Mouse (Mus musculus) liver, embryonic 16.5 days (tissue): ENCODE data around the gene Tcp11l2. TPM values are rescaled to one million over a fixed set of nuclear protein-coding genes. Genes with fewer than 3 reads are reported as not detected.
A peak's percentile ranks its signal among the peaks of the same experiment; 100 is the strongest.

Experiments used
- ATAC-seq: fragments of 200-750 bp; cut with Nextera tagmentation; 2 replicates; pipeline ENCODE4 v1.8.0; 2017; ENCODE audit warnings: low read depth, mild to moderate bottlenecking, moderate number of reproducible peaks, moderate library complexity
- H3K27ac ChIP-seq: fragments of 300-500 bp; sonication (generic); 2 replicates; pipeline ENCODE4 v1.5.1; 2014; ENCODE audit warnings: mild to moderate bottlenecking, low read length
- H3K27me3 ChIP-seq: fragments of 300-500 bp; sonication (generic); 2 replicates; pipeline ENCODE4 v1.6.1; 2014; ENCODE audit warnings: low read depth, low read length, mixed read lengths; ENCODE audit not compliant: control insufficient read depth, insufficient read depth
- H3K36me3 ChIP-seq: fragments of 300-500 bp; sonication (generic); 2 replicates; pipeline ENCODE4 v1.6.1; 2014; ENCODE audit warnings: mild to moderate bottlenecking; ENCODE audit not compliant: control insufficient read depth, insufficient read depth
- H3K4me1 ChIP-seq: fragments of 300-500 bp; sonication (generic); 2 replicates; pipeline ENCODE4 v1.6.1; 2014; ENCODE audit warnings: low read depth, low read length, mixed read lengths; ENCODE audit not compliant: control insufficient read depth
- H3K4me2 ChIP-seq: fragments of 300-500 bp; sonication (generic); 2 replicates; pipeline ENCODE4 v1.6.1; 2014; ENCODE audit warnings: low read depth, low read length, mixed read lengths
- H3K4me3 ChIP-seq: fragments of 300-500 bp; sonication (generic); 2 replicates; pipeline ENCODE4 v1.5.1; 2014; ENCODE audit warnings: low read depth, mild to moderate bottlenecking, low read length
- H3K9ac ChIP-seq: fragments of 300-500 bp; sonication (generic); 2 replicates; pipeline ENCODE4 v1.6.1; 2014; ENCODE audit warnings: low read depth, low read length
- H3K9me3 ChIP-seq: fragments of 300-500 bp; sonication (generic); replicated peaks from 2 replicates; pipeline ENCODE4 v1.6.1; 2016; ENCODE audit warnings: low read length; ENCODE audit not compliant: control insufficient read depth
- WGBS: fragments of 180-500 bp; shearing (Covaris S2); extraction: QIAGEN DNeasy Blood & Tissue Kit; methylation state at CpG from one replicate; pipeline ENCODE4 v1.1.7; 2014; ENCODE audit not compliant: insufficient replicate concordance; 5-methylcytosine and 5-hydroxymethylcytosine counted together
- polyA plus RNA-seq: library from polyadenylated mRNA; unstranded; fragments of >200 nt; fragmentation: Nextera tagmentation; extraction: Ambion mirVana; gene quantifications from 2 replicates; pipeline ENCODE4 v1.2.1, GENCODE M21; 2015

The Tcp11l2 gene
- polyA plus RNA-seq, 1 experiment from 2014 or later = 85.6 TPM

DNA sequence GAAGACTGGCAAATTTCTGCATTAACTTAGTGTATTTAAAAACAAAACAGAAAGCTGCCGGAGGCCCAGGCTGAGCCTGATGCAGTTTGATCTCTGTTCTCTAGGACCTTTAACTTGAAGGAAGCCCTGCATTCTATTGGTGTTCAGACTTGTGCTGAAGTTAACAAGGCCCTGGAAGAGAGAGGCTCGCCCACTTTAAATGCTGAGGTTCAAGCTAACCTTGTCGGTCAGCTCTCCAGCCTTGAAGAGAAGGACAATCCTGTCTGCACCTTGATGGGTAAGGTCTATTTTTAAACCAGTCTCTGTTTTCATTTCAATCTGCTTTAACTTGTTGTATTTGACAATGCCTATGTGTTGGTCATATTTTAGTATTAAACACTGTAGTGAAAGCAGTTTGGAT, 31.9 kb downstream of the Tcp11l2 start:
- 72% methylated on average over 3 of the region's 3 CpGs for WGBS
- no peak overlapping the region for H3K4me3 ChIP-seq
- no peaks in the 10 kb centered on the region for H3K27me3 ChIP-seq
- H3K36me3 ChIP-seq = peaks cover 7% of the 10 kb centered on the region
- H3K4me2 ChIP-seq = no peak overlapping the region
- ATAC-seq = no peak
- H3K27ac ChIP-seq = no peak overlapping the region
- H3K9ac ChIP-seq = no peak overlapping the region
- no peaks in the 10 kb centered on the region for H3K4me1 ChIP-seq
- H3K9me3 ChIP-seq = no peaks in the 10 kb centered on the region

DNA sequence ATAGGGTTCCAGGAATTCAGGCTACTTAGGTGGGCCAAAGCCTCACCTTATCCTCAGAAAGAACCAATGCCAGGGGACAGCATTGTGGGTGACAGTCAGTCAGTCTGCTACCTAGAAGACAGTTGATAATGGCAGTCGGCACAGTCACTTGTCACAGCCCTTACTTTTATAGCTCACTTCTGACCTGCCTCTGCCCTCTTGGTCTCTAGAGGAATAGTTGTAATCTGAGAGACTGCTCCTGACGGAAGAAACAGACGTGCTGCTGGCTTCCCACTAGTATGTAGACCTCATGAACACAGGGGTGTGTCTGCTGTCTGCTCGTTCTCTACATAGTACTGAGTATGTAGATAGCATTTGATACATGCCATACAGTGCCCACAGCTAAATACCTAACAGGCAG, 33.9 kb downstream of the Tcp11l2 start:
- H3K9me3 ChIP-seq = no peaks in the 10 kb centered on the region
- no peak overlapping the region for H3K27ac ChIP-seq
- no peaks in the 10 kb centered on the region for H3K27me3 ChIP-seq
- no peak for ATAC-seq
- no peak overlapping the region for H3K4me2 ChIP-seq
- no peaks in the 10 kb centered on the region; the same call in 1 of the 2 replicates for H3K4me1 ChIP-seq
- no peak overlapping the region for H3K9ac ChIP-seq
- 65% methylated on average over 4 of the region's 4 CpGs for WGBS
- H3K4me3 ChIP-seq = no peak overlapping the region
- peaks cover 4% of the 10 kb centered on the region for H3K36me3 ChIP-seq

DNA sequence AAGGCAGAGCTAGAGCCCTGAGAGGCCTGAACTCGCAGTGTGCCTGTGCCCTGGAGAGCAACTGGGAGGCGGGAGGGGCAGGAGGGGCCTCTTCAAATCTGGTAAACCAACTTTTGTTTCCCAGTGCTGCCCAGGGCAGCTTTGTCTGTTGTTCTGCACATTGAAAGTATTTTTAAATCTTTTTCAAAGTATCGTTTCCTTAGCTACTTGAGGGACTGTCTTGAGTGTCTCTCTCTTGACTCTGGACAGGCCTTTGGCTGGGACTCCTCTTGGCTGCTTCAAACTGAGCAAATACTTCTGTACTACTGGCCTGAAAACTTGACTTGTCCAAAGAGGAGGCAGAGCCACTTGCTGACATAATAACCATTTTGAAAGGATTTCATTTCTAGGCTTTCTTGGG, 34.4 kb downstream of the Tcp11l2 start:
- no peaks in the 10 kb centered on the region for H3K27me3 ChIP-seq
- ATAC-seq = no peak
- H3K27ac ChIP-seq = no peak overlapping the region
- no peaks in the 10 kb centered on the region for H3K9me3 ChIP-seq
- no peak overlapping the region for H3K9ac ChIP-seq
- H3K4me1 ChIP-seq = no peaks in the 10 kb centered on the region; the same call in 1 of the 2 replicates
- WGBS = 70% methylated on average over 3 of the region's 3 CpGs
- H3K36me3 ChIP-seq = peaks cover 4% of the 10 kb centered on the region
- no peak overlapping the region for H3K4me2 ChIP-seq
- H3K4me3 ChIP-seq = no peak overlapping the region

DNA sequence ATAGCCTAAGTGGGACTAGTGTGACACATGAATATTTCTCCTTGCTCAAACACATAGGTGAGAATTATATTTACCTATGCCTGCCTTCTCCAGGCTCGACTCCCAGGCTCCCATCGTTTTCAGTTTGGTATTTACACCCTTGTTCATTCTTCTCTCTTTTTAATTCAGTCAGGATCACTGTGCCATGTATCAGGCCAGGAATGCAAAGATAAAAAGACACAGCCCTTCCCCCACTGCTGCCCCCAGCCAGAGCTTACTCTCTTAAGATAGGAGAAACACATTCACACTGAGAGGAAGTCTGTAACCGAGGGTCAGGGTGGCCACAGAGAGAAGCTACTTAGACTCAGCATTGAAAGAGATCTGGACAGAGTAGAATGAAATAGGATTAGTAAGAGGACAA, 35.2 kb downstream of the Tcp11l2 start:
- H3K36me3 ChIP-seq = peaks cover 4% of the 10 kb centered on the region
- no peak overlapping the region for H3K4me3 ChIP-seq
- no peak for ATAC-seq
- H3K27me3 ChIP-seq = no peaks in the 10 kb centered on the region
- H3K9me3 ChIP-seq = no peaks in the 10 kb centered on the region
- H3K27ac ChIP-seq = no peak overlapping the region
- no peaks in the 10 kb centered on the region; the same call in 1 of the 2 replicates for H3K4me1 ChIP-seq
- WGBS = 32% methylated on average over 3 of the region's 3 CpGs
- no peak overlapping the region for H3K9ac ChIP-seq
- H3K4me2 ChIP-seq = no peak overlapping the region

DNA sequence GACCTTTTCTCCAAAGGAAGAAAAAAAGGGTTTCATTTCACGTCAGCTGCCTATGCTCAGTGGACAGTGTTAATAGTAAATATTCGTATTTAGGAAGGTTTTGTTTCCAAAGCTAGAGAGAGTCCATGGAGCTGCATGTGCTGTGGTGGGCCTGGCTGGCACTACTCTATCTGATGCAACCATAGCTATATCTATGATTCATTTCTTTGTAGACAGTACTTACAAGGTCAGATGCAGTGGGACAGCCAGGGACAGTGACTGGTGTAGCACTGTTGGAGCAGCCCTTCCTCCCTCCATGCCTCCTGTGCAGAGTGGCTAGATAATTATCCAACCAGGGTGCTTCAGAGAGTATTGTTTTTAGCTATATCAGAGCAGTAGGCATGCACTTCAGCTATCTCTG, 35.9 kb downstream of the Tcp11l2 start:
- peaks cover 4% of the 10 kb centered on the region for H3K36me3 ChIP-seq
- no peak for ATAC-seq
- H3K4me3 ChIP-seq = no peak overlapping the region
- H3K4me2 ChIP-seq = no peak overlapping the region
- no peak overlapping the region for H3K27ac ChIP-seq
- WGBS = 51% methylated on average over 2 of the region's 2 CpGs
- H3K27me3 ChIP-seq = no peaks in the 10 kb centered on the region
- no peak overlapping the region for H3K9ac ChIP-seq
- H3K4me1 ChIP-seq = no peaks in the 10 kb centered on the region; the same call in 1 of the 2 replicates
- H3K9me3 ChIP-seq = no peaks in the 10 kb centered on the region

DNA sequence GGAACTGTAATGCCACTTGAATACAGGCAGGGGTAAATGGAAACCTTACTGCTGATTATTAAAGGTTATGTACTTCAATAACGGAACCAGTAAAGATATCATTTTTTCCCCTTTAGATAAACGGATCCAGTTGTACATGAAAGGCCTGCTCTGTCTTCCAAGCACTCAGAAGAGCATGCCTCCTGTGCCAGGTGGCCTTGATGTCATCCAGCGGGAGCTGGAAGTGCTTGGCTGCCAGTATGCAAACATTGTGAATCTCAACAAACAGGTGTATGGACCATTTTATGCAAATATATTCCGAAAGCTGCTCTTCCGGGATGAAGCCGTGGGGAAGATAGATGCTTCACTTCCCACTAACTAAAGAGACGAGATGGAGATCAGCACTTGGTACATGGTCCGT, 36.9 kb downstream of the Tcp11l2 start:
- Histone ChIP-seq H3K9ac (no peak overlapping the region), H3K9me3 (no peaks in the 10 kb centered on the region), H3K27me3 (no peaks in the 10 kb centered on the region), H3K4me3 (no peak overlapping the region), H3K36me3 (peaks cover 4% of the 10 kb centered on the region; the same call in 1 of the 2 replicates), H3K4me2 (no peak overlapping the region), H3K4me1 (no peaks in the 10 kb centered on the region; the same call in 1 of the 2 replicates), H3K27ac (no peak overlapping the region)
- no peak for ATAC-seq
- WGBS = 69% methylated on average over 8 of the region's 8 CpGs

DNA sequence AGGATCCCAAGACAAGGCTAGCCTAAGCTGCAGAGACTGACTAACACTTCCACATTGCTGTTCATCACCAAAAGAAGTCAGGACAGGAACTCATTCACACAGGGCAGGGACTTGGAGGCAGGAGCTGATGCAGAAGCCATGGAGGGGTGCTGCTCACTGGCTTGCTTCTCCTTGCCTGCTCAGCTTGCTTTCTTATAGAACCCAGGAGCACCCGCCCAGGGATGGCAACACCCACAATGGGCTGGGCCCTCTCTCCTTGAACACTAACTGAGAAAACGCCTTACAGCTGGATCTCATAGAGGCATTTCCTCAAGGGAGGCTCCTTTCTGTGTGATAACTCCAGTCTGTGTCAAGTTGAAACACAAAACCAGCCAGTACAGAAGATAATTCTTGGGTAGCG, 38.6 kb downstream of the Tcp11l2 start:
- peaks cover 4% of the 10 kb centered on the region; the same call in 1 of the 2 replicates for H3K36me3 ChIP-seq
- no peaks in the 10 kb centered on the region for H3K9me3 ChIP-seq
- H3K4me3 ChIP-seq = no peak overlapping the region
- H3K4me1 ChIP-seq = no peaks in the 10 kb centered on the region; the same call in 1 of the 2 replicates
- no peak overlapping the region for H3K4me2 ChIP-seq
- no peak overlapping the region for H3K27ac ChIP-seq
- no peak for ATAC-seq
- WGBS = 47% methylated on average over 3 of the region's 3 CpGs
- no peak overlapping the region for H3K9ac ChIP-seq
- H3K27me3 ChIP-seq = no peaks in the 10 kb centered on the region

DNA sequence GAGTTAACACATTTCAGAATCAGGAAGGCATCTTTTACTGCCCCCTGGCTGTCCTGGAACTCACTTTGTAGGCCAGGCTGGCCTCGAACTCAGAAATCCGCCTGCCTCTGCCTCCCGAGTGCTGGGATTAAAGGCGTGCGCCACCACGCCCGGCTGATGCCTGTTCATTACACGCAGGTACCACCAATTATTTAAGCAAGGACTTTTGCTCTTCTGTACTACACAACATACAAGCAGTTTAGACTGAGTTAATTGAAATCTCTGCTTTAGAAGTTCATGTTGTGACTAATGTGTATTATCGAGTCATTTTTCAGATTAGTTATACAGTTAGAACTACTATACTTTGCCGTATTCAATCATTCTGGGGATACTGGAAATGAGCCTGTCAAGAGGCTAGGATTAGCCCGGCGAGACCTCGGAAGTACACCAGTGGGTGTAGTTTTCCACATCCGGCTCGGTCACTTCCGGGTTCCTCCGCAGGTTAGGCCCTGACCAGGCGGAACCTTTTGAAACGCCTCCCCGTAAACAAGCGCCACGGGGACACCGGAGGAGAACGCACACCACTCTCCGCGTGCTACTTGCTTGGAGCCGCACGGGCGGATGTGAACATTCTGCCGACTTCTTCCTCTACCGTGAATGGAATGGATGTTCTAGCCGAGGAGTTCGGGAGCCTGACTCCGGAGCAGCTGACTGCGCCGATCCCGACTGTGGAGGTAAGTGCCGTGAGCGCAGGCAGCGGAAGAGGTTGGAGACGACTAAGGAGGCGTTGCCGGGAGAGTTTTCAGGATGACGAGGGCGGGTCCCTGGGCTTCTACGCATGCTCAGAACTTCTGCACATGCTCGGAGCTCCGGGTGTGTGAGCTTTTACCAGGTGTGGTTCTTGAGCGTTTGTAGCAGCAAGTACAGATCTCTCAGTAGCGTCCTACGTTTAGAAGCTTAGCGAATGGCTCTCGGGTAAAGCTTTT, 45.7 kb downstream of the Tcp11l2 start, which contains the start of gene Polr3b:
TSS of gene Polr3b (plus strand) at position 467 of the 965 bp plus-strand sequence.
- no peaks in the 10 kb centered on the region for H3K27me3 ChIP-seq
- WGBS = 4% methylated on average over 53 of the region's 53 CpGs

DNA sequence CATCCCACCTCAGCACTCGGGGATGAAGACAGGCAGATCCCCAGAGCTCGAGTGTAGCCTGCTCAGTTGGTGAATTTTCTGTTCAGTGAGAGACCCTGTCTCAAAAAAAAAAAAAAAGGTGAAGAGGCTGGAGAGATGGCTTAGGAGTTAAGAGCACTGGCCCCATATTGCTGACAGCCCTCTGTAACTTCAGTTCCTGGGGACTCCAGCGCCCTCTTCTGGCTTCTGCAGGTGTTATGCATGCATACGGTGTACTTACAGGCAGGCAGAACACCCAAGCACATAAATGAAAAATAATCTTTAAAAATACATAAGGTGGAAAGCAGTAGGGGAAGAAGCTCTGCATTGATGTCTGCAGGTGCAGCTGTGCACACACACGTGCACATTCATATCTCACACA, 54.8 kb downstream of the Tcp11l2 start:
- no peak overlapping the region for H3K27ac ChIP-seq
- 57% methylated on average over 5 of the region's 5 CpGs for WGBS
- no peaks in the 10 kb centered on the region for H3K9me3 ChIP-seq
- H3K27me3 ChIP-seq = no peaks in the 10 kb centered on the region
- peaks cover 3% of the 10 kb centered on the region for H3K36me3 ChIP-seq
- no peak overlapping the region for H3K4me2 ChIP-seq
- no peaks in the 10 kb centered on the region for H3K4me1 ChIP-seq
- H3K9ac ChIP-seq = no peak overlapping the region
- H3K4me3 ChIP-seq = no peak overlapping the region
- no peak for ATAC-seq

More for the DNA sequence above, 45.7 kb downstream of the Tcp11l2 start, which contains the start of gene Polr3b:
- no peaks in the 10 kb centered on the region for H3K9me3 ChIP-seq
- H3K4me3 ChIP-seq = peak within 1 kb of the TSS; percentile 88
- peak within 1 kb of the TSS; percentile 76 for H3K4me2 ChIP-seq
- ATAC-seq = peak; percentile 96
- peak within 1 kb of the TSS; percentile 78 for H3K9ac ChIP-seq
- H3K36me3 ChIP-seq = no peaks in the 10 kb centered on the region
- H3K27ac ChIP-seq = peak within 1 kb of the TSS; percentile 99
- H3K4me1 ChIP-seq = peaks cover 15% of the 10 kb centered on the region
